22 mouse cellular contexts compared by ENCODE assay signal in genomic region chr3:137302804-137303203, GRCm38 (mm10). TPM values are rescaled to one million over a fixed set of nuclear protein-coding genes. Genes with fewer than 3 reads are reported as not detected.
DNase-seq lines count a peak whose midpoint lies in the region; ATAC-seq and TF ChIP-seq lines count a peak whose summit lies in the region.
"Had no signal": no experiment of that assay in that cellular context is flagged by ENCODE, and none has a peak within 500 bp of the region (broad histone marks: within the 10 kb centered on the region; RNA-seq: fewer than 3 reads in every experiment).

No protein-coding gene starts in this region.

- H3K9ac ChIP-seq in kidney, postnatal 0 days (ENCODE audit: low read depth, low read length), result no peak overlapping the region
- no peak overlapping the region for H3K9ac ChIP-seq in kidney, embryonic 14.5 days (ENCODE audit: low read depth, low read length)
- H3K9ac ChIP-seq in heart, postnatal 0 days (replicated peaks; ENCODE audit: low read depth, low read length), result no peak overlapping the region
- H3K9ac ChIP-seq: embryonic facial prominence, embryonic 15.5 days; forebrain, embryonic 15.5 days; hindbrain, embryonic 12.5 days had no signal

- 52% methylated on average over 4 of the region's 4 CpGs for WGBS in heart, embryonic 10.5 days
- WGBS in kidney, postnatal 0 days, result 42% methylated on average over 4 of the region's 4 CpGs
- WGBS in kidney, embryonic 14.5 days, result 57% methylated on average over 4 of the region's 4 CpGs
- 40% methylated on average over 4 of the region's 4 CpGs for WGBS in heart, postnatal 0 days
- WGBS in forebrain, embryonic 10.5 days, result 83% methylated on average over 4 of the region's 4 CpGs

- ATAC-seq in kidney, postnatal 0 days (replicated peaks; ENCODE audit: low FRiP score, low read depth), result no peak
- ATAC-seq in kidney, embryonic 14.5 days (ENCODE audit: low FRiP score, low TSS enrichment), result no peak
- peak; percentile 78 for ATAC-seq in heart, postnatal 0 days (ENCODE audit: insufficient read depth, low read depth)
- ATAC-seq: forebrain, embryonic 15.5 days; hindbrain, embryonic 16.5 days; inflammation-experienced regulatory T-cells, adult 6 months; intestine, postnatal 0 days had no signal

- H3K36me3 ChIP-seq in heart, embryonic 10.5 days, result no peaks in the 10 kb centered on the region
- H3K36me3 ChIP-seq in kidney, postnatal 0 days (ENCODE audit: insufficient read depth, low read length), result no peaks in the 10 kb centered on the region
- H3K36me3 ChIP-seq in kidney, embryonic 14.5 days (ENCODE audit: control insufficient read depth, insufficient read depth, low read length), result no peaks in the 10 kb centered on the region
- no peaks in the 10 kb centered on the region for H3K36me3 ChIP-seq in heart, postnatal 0 days (replicated peaks; ENCODE audit: control insufficient read depth, insufficient read depth, low read length)
- H3K36me3 ChIP-seq in forebrain, embryonic 10.5 days (replicated peaks), result no peaks in the 10 kb centered on the region
- H3K36me3 ChIP-seq: embryonic facial prominence, embryonic 15.5 days; forebrain, embryonic 15.5 days; hindbrain, embryonic 12.5 days had no signal

- H3K4me1 ChIP-seq in heart, embryonic 10.5 days, result no peaks in the 10 kb centered on the region
- H3K4me1 ChIP-seq in kidney, postnatal 0 days (replicated peaks; ENCODE audit: insufficient read depth, low read length), result no peaks in the 10 kb centered on the region
- H3K4me1 ChIP-seq in kidney, embryonic 14.5 days (ENCODE audit: control insufficient read depth, insufficient read depth, low read length), result peaks cover 3% of the 10 kb centered on the region; the same call in 1 of the 2 replicates
- no peaks in the 10 kb centered on the region for H3K4me1 ChIP-seq in heart, postnatal 0 days (ENCODE audit: control insufficient read depth, insufficient read depth)
- H3K4me1 ChIP-seq in forebrain, embryonic 10.5 days, result no peaks in the 10 kb centered on the region
- H3K4me1 ChIP-seq: embryonic facial prominence, embryonic 15.5 days; forebrain, embryonic 15.5 days; hindbrain, embryonic 12.5 days had no signal

- no peak overlapping the region for H3K27ac ChIP-seq in heart, embryonic 10.5 days
- no peak overlapping the region for H3K27ac ChIP-seq in kidney, postnatal 0 days
- no peak overlapping the region for H3K27ac ChIP-seq in kidney, embryonic 14.5 days (ENCODE audit: low read depth, low read length)
- H3K27ac ChIP-seq in heart, postnatal 0 days (ENCODE audit: low read depth), result peak overlapping the region; percentile 53; the same call in 1 of the 2 replicates
- no peak overlapping the region for H3K27ac ChIP-seq in forebrain, embryonic 10.5 days
- H3K27ac ChIP-seq: embryonic facial prominence, embryonic 15.5 days; forebrain, embryonic 15.5 days; hindbrain, embryonic 12.5 days had no signal

- H3K27me3 ChIP-seq in heart, embryonic 10.5 days (ENCODE audit: insufficient read depth, poor library complexity, severe bottlenecking), result no peaks in the 10 kb centered on the region
- no peaks in the 10 kb centered on the region for H3K27me3 ChIP-seq in kidney, postnatal 0 days (ENCODE audit: insufficient read depth, low read length)
- H3K27me3 ChIP-seq in kidney, embryonic 14.5 days (ENCODE audit: control insufficient read depth, insufficient read depth, low read length), result no peaks in the 10 kb centered on the region
- no peaks in the 10 kb centered on the region for H3K27me3 ChIP-seq in heart, postnatal 0 days (ENCODE audit: control insufficient read depth, insufficient read depth, low read length)
- H3K27me3 ChIP-seq in forebrain, embryonic 10.5 days (ENCODE audit: poor library complexity, severe bottlenecking), result no peaks in the 10 kb centered on the region
- H3K27me3 ChIP-seq: embryonic facial prominence, embryonic 15.5 days; forebrain, embryonic 15.5 days; hindbrain, embryonic 12.5 days had no signal

- TF ChIP-seq EP300 in heart, postnatal 0 days (IDR thresholded peaks at IDR 0.05; ENCODE audit: low read depth), result no peak

- H3K4me3 ChIP-seq in heart, embryonic 10.5 days, result no peak overlapping the region
- no peak overlapping the region for H3K4me3 ChIP-seq in kidney, postnatal 0 days (replicated peaks; ENCODE audit: low read depth, low read length)
- H3K4me3 ChIP-seq in kidney, embryonic 14.5 days (ENCODE audit: low read length), result no peak overlapping the region
- no peak overlapping the region for H3K4me3 ChIP-seq in heart, postnatal 0 days (ENCODE audit: low read depth, low read length)
- H3K4me3 ChIP-seq in forebrain, embryonic 10.5 days, result no peak overlapping the region
- H3K4me3 ChIP-seq: embryonic facial prominence, embryonic 15.5 days; erythroblast, embryonic 14.5 days; forebrain, embryonic 15.5 days; hindbrain, embryonic 12.5 days had no signal

- no peaks in the 10 kb centered on the region for H3K9me3 ChIP-seq in heart, embryonic 10.5 days
- no peaks in the 10 kb centered on the region for H3K9me3 ChIP-seq in kidney, postnatal 0 days (replicated peaks; ENCODE audit: low read length)
- H3K9me3 ChIP-seq in kidney, embryonic 14.5 days (ENCODE audit: control insufficient read depth, low read length), result no peaks in the 10 kb centered on the region
- no peaks in the 10 kb centered on the region for H3K9me3 ChIP-seq in heart, postnatal 0 days (replicated peaks; ENCODE audit: control insufficient read depth, low read length)
- H3K9me3 ChIP-seq in forebrain, embryonic 10.5 days, result no peaks in the 10 kb centered on the region
- H3K9me3 ChIP-seq: embryonic facial prominence, embryonic 15.5 days; forebrain, embryonic 15.5 days; hindbrain, embryonic 12.5 days had no signal

- TF ChIP-seq CTCF in kidney, postnatal 0 days (IDR thresholded peaks at IDR 0.05; ENCODE audit: low read depth), result no peak
- TF ChIP-seq CTCF in heart, postnatal 0 days (IDR thresholded peaks at IDR 0.05; ENCODE audit: low read depth), result no peak

- DNase-seq in heart, adult 18-20 months, result peak; percentile 23 to 49
- DNase-seq in heart, embryonic 10.5 days (ENCODE audit: low spot score), result no peak
- peak; percentile 28 for DNase-seq in kidney, postnatal 0 days (ENCODE audit: low spot score)
- DNase-seq in heart, postnatal 0 days (ENCODE audit: low spot score), result peak; percentile 53
- no peak for DNase-seq in forebrain, embryonic 10.5 days (ENCODE audit: extremely low spot score, low spot score)
- DNase-seq in right cerebral cortex, adult 18-20 months, result no peak
- DNase-seq: adrenal gland, postnatal 10 days; cerebellum, adult 11 months; cerebellum, adult 8-10 months; cerebellum, postnatal 14 days; embryo, embryonic 11 days; gastrocnemius, postnatal 10 days had no signal

- H3K4me2 ChIP-seq in kidney, postnatal 0 days (ENCODE audit: low read length), result no peak overlapping the region
- no peak overlapping the region for H3K4me2 ChIP-seq in kidney, embryonic 14.5 days (replicated peaks; ENCODE audit: low read depth, low read length)
- H3K4me2 ChIP-seq in heart, postnatal 0 days (ENCODE audit: low read depth, low read length), result no peak overlapping the region
- H3K4me2 ChIP-seq: embryonic facial prominence, embryonic 15.5 days; forebrain, embryonic 15.5 days; hindbrain, embryonic 12.5 days had no signal

RNA-seq across cellular contexts. Expression of gene Emcn, which starts 38.1 kb away (rescaled TPM):
- 10 to 100 TPM; 38.0 to 39.2 TPM for total RNA-seq in heart, adult 18-20 months (2021)
- polyA plus RNA-seq in heart, embryonic 10.5 days (2016; fragmentation: Nextera tagmentation; extraction: Ambion mirVana), result 44.2 and 63.2 TPM in 2 replicates
- polyA plus RNA-seq in kidney, postnatal 0 days (2015; fragmentation: Nextera tagmentation; extraction: Ambion mirVana), result 127 and 136 TPM in 2 replicates
- 94.7 and 114 TPM in 2 replicates for polyA plus RNA-seq in kidney, embryonic 14.5 days (2014; fragmentation: Nextera tagmentation; extraction: Ambion mirVana)
- total RNA-seq in heart, postnatal 0 days (2014; rRNA removed; ENCODE audit: low replicate concordance), result 54.5 and 75.2 TPM in 2 replicates
- polyA plus RNA-seq in heart, postnatal 0 days (2015; fragmentation: Nextera tagmentation; extraction: Ambion mirVana), result 66.8 and 67.8 TPM in 2 replicates
- 24.3 and 24.6 TPM in 2 replicates for polyA plus RNA-seq in forebrain, embryonic 10.5 days (2016; fragmentation: Nextera tagmentation; extraction: Ambion mirVana)
- total RNA-seq: MEL had no signal
- polyA plus RNA-seq: C2C12; erythroblast, embryonic 14.5 days had no signal

Comparison
In these comparisons a context has a peak if more than half of its experiments do, and no peak if none do; other contexts are left out.
1. DNase-seq: peak in heart, adult 18-20 months (2 of 2), kidney, postnatal 0 days (single experiment) and heart, postnatal 0 days (single experiment); none in heart, embryonic 10.5 days (single experiment), forebrain, embryonic 10.5 days (single experiment) and right cerebral cortex, adult 18-20 months (single experiment).